Mouse (Mus musculus) limb, embryonic 12.5 days (tissue): ENCODE results near the gene Fbxo3. TPM values are rescaled to one million over a fixed set of nuclear protein-coding genes. Genes with fewer than 3 reads are reported as not detected.
A peak's percentile ranks its signal among the peaks of the same experiment; 100 is the strongest.
"Not testable (repeated sequence)": the region's sequence is repeated elsewhere in the genome, so short reads cannot be mapped to it uniquely, and the experiment has no call there.

Experiments
- ATAC-seq: fragments of 200-750 bp; cut with Nextera tagmentation; 2 replicates; pipeline ENCODE4 v1.8.0; 2017; ENCODE audit warnings: low read depth, moderate TSS enrichment; ENCODE audit not compliant: insufficient number of reproducible peaks, insufficient read depth, low FRiP score, low TSS enrichment
- H3K27ac ChIP-seq: fragments of 300-500 bp; sonication (generic); 2 replicates; pipeline ENCODE4 v1.5.1; 2016; ENCODE audit warnings: mild to moderate bottlenecking, moderate library complexity
- H3K27me3 ChIP-seq: fragments of 300-500 bp; sonication (generic); 2 replicates; pipeline ENCODE4 v1.6.1; 2016; ENCODE audit warnings: mild to moderate bottlenecking, moderate library complexity
- H3K36me3 ChIP-seq: fragments of 300-500 bp; sonication (generic); 2 replicates; pipeline ENCODE4 v1.6.1; 2016; ENCODE audit warnings: mild to moderate bottlenecking, moderate library complexity
- H3K4me1 ChIP-seq: fragments of 300-500 bp; sonication (generic); replicated peaks from 2 replicates; pipeline ENCODE4 v1.6.1; 2016
- H3K4me2 ChIP-seq: fragments of 300-500 bp; sonication (generic); 2 replicates; pipeline ENCODE4 v1.6.1; 2016; ENCODE audit warnings: mild to moderate bottlenecking, moderate library complexity
- H3K4me3 ChIP-seq: fragments of 300-500 bp; sonication (generic); replicated peaks from 2 replicates; pipeline ENCODE4 v1.5.1; 2016; ENCODE audit warnings: mild to moderate bottlenecking
- H3K9ac ChIP-seq: fragments of 300-500 bp; sonication (generic); replicated peaks from 2 replicates; pipeline ENCODE4 v1.6.1; 2016; ENCODE audit warnings: mild to moderate bottlenecking, moderate library complexity
- H3K9me3 ChIP-seq: fragments of 300-500 bp; sonication (generic); 2 replicates; pipeline ENCODE4 v1.6.1; 2016; ENCODE audit warnings: mild to moderate bottlenecking, moderate library complexity
- WGBS: fragments of 180-500 bp; shearing (Covaris S2); methylation state at CpG from one replicate; pipeline ENCODE4 v1.1.7; 2016; 5-methylcytosine and 5-hydroxymethylcytosine counted together
- polyA plus RNA-seq: library from polyadenylated mRNA; unstranded; fragments of >200 nt; fragmentation: Nextera tagmentation; extraction: Ambion mirVana; gene quantifications from 2 replicates; pipeline ENCODE4 v1.2.1, GENCODE M21; 2016

Fbxo3 gene
- polyA plus RNA-seq, 1 experiment from 2014 or later, result 54.7 TPM

GRCm38 (mm10) chr2:104007793-104008519 lies 19.6 kb upstream of the Fbxo3 start:
- no peak for ATAC-seq
- H3K4me1 ChIP-seq, result no peaks in the 10 kb centered on the region
- H3K4me3 ChIP-seq, result no peak overlapping the region
- 73% methylated on average over 7 of the region's 7 CpGs for WGBS
- H3K9me3 ChIP-seq, result no peaks in the 10 kb centered on the region
- H3K4me2 ChIP-seq, result no peak overlapping the region
- no peak overlapping the region for H3K9ac ChIP-seq
- H3K36me3 ChIP-seq, result no peaks in the 10 kb centered on the region
- H3K27ac ChIP-seq, result no peak overlapping the region
- H3K27me3 ChIP-seq, result peaks cover 7% of the 10 kb centered on the region; the same call in 1 of the 2 replicates

- not testable (repeated sequence) for H3K4me1 ChIP-seq, H3K9ac ChIP-seq, H3K4me3 ChIP-seq, H3K27ac ChIP-seq, H3K4me2 ChIP-seq, ATAC-seq, H3K9me3 ChIP-seq, H3K27me3 ChIP-seq, H3K36me3 ChIP-seq
- 91% methylated on average over 3 of the region's 3 CpGs for WGBS
These were observed 18.7 kb upstream of the Fbxo3 start for GRCm38 (mm10) chr2:104008853-104009252.

- Histone ChIP-seq H3K4me1 (no peaks in the 10 kb centered on the region), H3K27ac (no peak overlapping the region), H3K27me3 (no peaks in the 10 kb centered on the region), H3K9me3 (no peaks in the 10 kb centered on the region), H3K36me3 (no peaks in the 10 kb centered on the region), H3K9ac (no peak overlapping the region), H3K4me2 (no peak overlapping the region), H3K4me3 (no peak overlapping the region)
- ATAC-seq, result no peak
- WGBS, result 81% methylated on average over 7 of the region's 7 CpGs
These were observed 4.4 kb upstream of the Fbxo3 start for GRCm38 (mm10) chr2:104023096-104023495.

- Histone ChIP-seq H3K36me3 (no peaks in the 10 kb centered on the region), H3K4me1 (peaks cover 13% of the 10 kb centered on the region), H3K9ac (no peak overlapping the region), H3K4me2 (no peak overlapping the region), H3K27me3 (no peaks in the 10 kb centered on the region), H3K4me3 (no peak overlapping the region), H3K9me3 (no peaks in the 10 kb centered on the region), H3K27ac (no peak overlapping the region)
- no peak for ATAC-seq
- WGBS, result 89% methylated on average over 4 of the region's 4 CpGs
These were observed 2.9 kb upstream of the Fbxo3 start for GRCm38 (mm10) chr2:104024656-104025055.

- Histone ChIP-seq H3K27me3 (no peaks in the 10 kb centered on the region), H3K4me1 (peaks cover 16% of the 10 kb centered on the region), H3K9ac (peak within 1 kb of the TSS; percentile 89), H3K4me3 (peak within 1 kb of the TSS; percentile 87), H3K9me3 (no peaks in the 10 kb centered on the region), H3K27ac (peak within 1 kb of the TSS; percentile 67; the same call in 1 of the 2 replicates), H3K36me3 (peaks cover 13% of the 10 kb centered on the region), H3K4me2 (peak within 1 kb of the TSS; percentile 80)
- peak; percentile 50; the same call in 1 of the 2 replicates for ATAC-seq
- WGBS, result under 1% methylated on average over 32 of the region's 32 CpGs
These were observed 710 bp downstream of the Fbxo3 start, which contains the start of gene 4931422A03Rik for GRCm38 (mm10) chr2:104028139-104028723. Gene 4931422A03Rik, minus strand, starts transcription at chr2:104028361.

GRCm38 (mm10) chr2:104029074-104029473 lies 1.6 kb downstream of the Fbxo3 start:
- no peaks in the 10 kb centered on the region for H3K9me3 ChIP-seq
- no peak overlapping the region for H3K27ac ChIP-seq
- WGBS, result 86% methylated on average over 2 of the region's 2 CpGs
- peak overlapping the region; percentile 87 for H3K4me3 ChIP-seq
- H3K27me3 ChIP-seq, result no peaks in the 10 kb centered on the region
- H3K4me2 ChIP-seq, result peak overlapping the region; percentile 80
- H3K36me3 ChIP-seq, result peaks cover 20% of the 10 kb centered on the region
- peak overlapping the region; percentile 89; the same call in 1 of the 2 replicates for H3K9ac ChIP-seq
- no peak for ATAC-seq
- peaks cover 16% of the 10 kb centered on the region for H3K4me1 ChIP-seq

- Histone ChIP-seq H3K9ac (no peak overlapping the region), H3K27ac (no peak overlapping the region), H3K36me3 (peaks cover 31% of the 10 kb centered on the region), H3K4me2 (no peak overlapping the region), H3K27me3 (no peaks in the 10 kb centered on the region), H3K4me3 (no peak overlapping the region), H3K9me3 (no peaks in the 10 kb centered on the region), H3K4me1 (peaks cover 16% of the 10 kb centered on the region)
- ATAC-seq, result no peak
- WGBS, result 84% methylated on average over 3 of the region's 3 CpGs
These were observed 2.9 kb downstream of the Fbxo3 start for GRCm38 (mm10) chr2:104030381-104030780.

- Histone ChIP-seq H3K36me3 (peaks cover 46% of the 10 kb centered on the region), H3K4me3 (no peak overlapping the region), H3K27ac (no peak overlapping the region), H3K4me1 (peaks cover 16% of the 10 kb centered on the region), H3K4me2 (no peak overlapping the region), H3K9ac (no peak overlapping the region), H3K9me3 (no peaks in the 10 kb centered on the region), H3K27me3 (no peaks in the 10 kb centered on the region)
- ATAC-seq, result no peak
- WGBS, result 91% methylated on average over 3 of the region's 3 CpGs
These were observed 4.5 kb downstream of the Fbxo3 start for GRCm38 (mm10) chr2:104032056-104032455.

- no peak overlapping the region for H3K9ac ChIP-seq
- peaks cover under 1% of the 10 kb centered on the region for H3K4me1 ChIP-seq
- no peak for ATAC-seq
- 32% methylated on average over 3 of the region's 3 CpGs for WGBS
- no peak overlapping the region for H3K4me3 ChIP-seq
- no peak overlapping the region for H3K4me2 ChIP-seq
- H3K27me3 ChIP-seq, result no peaks in the 10 kb centered on the region
- peaks cover 64% of the 10 kb centered on the region for H3K36me3 ChIP-seq
- no peak overlapping the region for H3K27ac ChIP-seq
- H3K9me3 ChIP-seq, result no peaks in the 10 kb centered on the region
These were observed 7.4 kb downstream of the Fbxo3 start for GRCm38 (mm10) chr2:104034832-104035472.

GRCm38 (mm10) chr2:104035595-104035994 lies 8.1 kb downstream of the Fbxo3 start:
- Histone ChIP-seq H3K9ac (no peak overlapping the region), H3K27me3 (no peaks in the 10 kb centered on the region), H3K27ac (no peak overlapping the region), H3K36me3 (peaks cover 69% of the 10 kb centered on the region), H3K4me3 (no peak overlapping the region), H3K4me1 (no peaks in the 10 kb centered on the region), H3K9me3 (no peaks in the 10 kb centered on the region), H3K4me2 (no peak overlapping the region)
- WGBS, result 88% methylated on average over 6 of the region's 6 CpGs
- ATAC-seq, result no peak

- Histone ChIP-seq H3K27me3 (no peaks in the 10 kb centered on the region), H3K9me3 (no peaks in the 10 kb centered on the region), H3K36me3 (peaks cover 73% of the 10 kb centered on the region), H3K9ac (no peak overlapping the region), H3K4me3 (no peak overlapping the region), H3K4me1 (no peaks in the 10 kb centered on the region), H3K4me2 (no peak overlapping the region), H3K27ac (no peak overlapping the region)
- no peak for ATAC-seq
- 86% methylated on average over 3 of the region's 3 CpGs for WGBS
These were observed 8.8 kb downstream of the Fbxo3 start for GRCm38 (mm10) chr2:104036316-104036715.
